Mouse (Mus musculus): ENCODE measurements around the gene Mettl27. TPM values are rescaled to one million over a fixed set of nuclear protein-coding genes. Genes with fewer than 3 reads are reported as not detected.
"Not testable (repeated sequence)": the region's sequence is repeated elsewhere in the genome, so short reads cannot be mapped to it uniquely, and the experiment has no call there.

Mettl27 gene
- polyA plus RNA-seq, 1 experiment, result 15.1 TPM

DNA sequence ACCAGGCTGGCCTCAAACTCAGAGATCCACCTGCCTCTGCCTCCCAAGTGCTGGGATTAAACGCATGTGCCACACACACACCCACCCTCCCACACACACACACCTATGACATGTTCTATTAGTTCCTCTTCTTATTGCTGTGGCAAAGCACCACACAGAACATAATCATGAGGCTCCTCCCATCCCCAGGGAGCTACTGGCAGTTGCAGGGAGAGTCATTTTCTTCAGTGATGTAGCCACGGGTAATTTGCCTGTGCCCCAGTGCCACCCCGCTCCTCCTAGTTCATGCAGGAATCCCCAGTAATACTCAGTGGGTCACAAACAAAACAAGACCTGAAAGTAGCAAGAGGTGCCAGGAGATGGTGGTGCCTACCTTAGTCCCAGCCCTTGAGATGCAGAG is 2.5 kb downstream of the Mettl27 start:
- Histone ChIP-seq H3K4me1 (ENCODE audit: control insufficient read depth, insufficient read depth, low read length) (no peaks in the 10 kb centered on the region), H3K4me3 (ENCODE audit: insufficient read depth, low read length) (no peak overlapping the region), H3K27ac (ENCODE audit: insufficient read depth, low read length) (no peak overlapping the region)
- TF ChIP-seq CTCF (IDR thresholded peaks at IDR 0.05; ENCODE audit: extremely low read depth, insufficient read depth, low read length) (no peak), POLR2A (IDR thresholded peaks at IDR 0.05; ENCODE audit: extremely low read depth, insufficient read depth, low read length) (no peak)

DNA sequence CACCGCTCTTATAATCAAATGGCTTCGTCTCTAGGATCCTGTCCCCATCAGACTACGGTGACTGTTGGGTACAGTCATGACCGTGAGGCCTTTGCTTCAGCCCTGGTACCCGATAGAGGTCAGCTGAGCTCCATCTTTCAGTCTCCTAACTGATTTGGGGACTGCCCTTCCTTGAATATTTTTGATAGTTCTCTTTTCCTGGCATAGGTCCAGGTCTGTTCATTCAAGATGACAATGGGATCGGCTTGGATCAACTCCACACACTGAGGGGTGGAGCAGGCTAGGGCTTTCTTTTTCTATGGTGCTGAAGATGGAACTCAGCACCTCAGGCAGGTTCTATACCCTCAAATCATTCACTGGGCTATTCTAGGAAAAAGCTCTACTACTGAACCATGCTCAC is 3.9 kb downstream of the Mettl27 start:
- no peak overlapping the region for H3K27ac ChIP-seq (ENCODE audit: insufficient read depth, low read length)
- no peaks in the 10 kb centered on the region for H3K4me1 ChIP-seq (ENCODE audit: control insufficient read depth, insufficient read depth, low read length)
- TF ChIP-seq CTCF (IDR thresholded peaks at IDR 0.05; ENCODE audit: extremely low read depth, insufficient read depth, low read length), result no peak
- TF ChIP-seq POLR2A (IDR thresholded peaks at IDR 0.05; ENCODE audit: extremely low read depth, insufficient read depth, low read length), result no peak
- no peak overlapping the region for H3K4me3 ChIP-seq (ENCODE audit: insufficient read depth, low read length)

DNA sequence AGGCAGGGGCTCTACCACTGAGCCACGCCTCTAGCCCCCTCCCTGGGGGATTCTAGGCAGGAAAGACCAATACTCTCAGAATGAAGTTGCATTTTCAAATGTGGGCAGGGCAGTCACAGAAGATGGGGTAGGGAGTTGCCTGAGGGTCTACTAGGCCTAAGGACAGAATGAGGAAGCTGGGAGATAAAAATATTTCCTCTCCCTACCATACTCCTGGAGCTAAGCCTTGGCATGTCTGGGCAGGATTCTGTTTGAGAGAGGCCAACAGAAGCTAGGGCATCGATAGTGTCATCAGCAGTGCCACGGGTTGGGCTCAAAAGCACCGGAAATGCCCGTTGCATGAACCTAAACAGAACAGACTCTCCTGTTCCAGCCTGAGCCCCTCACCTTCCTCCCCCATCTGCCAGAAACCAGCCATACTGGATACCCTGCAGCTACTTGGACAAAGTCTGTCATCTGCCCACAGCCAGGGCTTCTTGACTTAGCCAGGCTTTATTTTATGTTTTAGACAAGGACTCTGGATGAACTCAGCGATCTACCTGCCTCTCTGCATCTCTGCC is 4.5 kb downstream of the Mettl27 start:
- H3K4me3 ChIP-seq (ENCODE audit: insufficient read depth, low read length), result no peak overlapping the region
- TF ChIP-seq CTCF (IDR thresholded peaks at IDR 0.05; ENCODE audit: extremely low read depth, insufficient read depth, low read length) (no peak), POLR2A (IDR thresholded peaks at IDR 0.05; ENCODE audit: extremely low read depth, insufficient read depth, low read length) (no peak)
- no peaks in the 10 kb centered on the region for H3K4me1 ChIP-seq (ENCODE audit: control insufficient read depth, insufficient read depth, low read length)
- no peak overlapping the region for H3K27ac ChIP-seq (ENCODE audit: insufficient read depth, low read length)

DNA sequence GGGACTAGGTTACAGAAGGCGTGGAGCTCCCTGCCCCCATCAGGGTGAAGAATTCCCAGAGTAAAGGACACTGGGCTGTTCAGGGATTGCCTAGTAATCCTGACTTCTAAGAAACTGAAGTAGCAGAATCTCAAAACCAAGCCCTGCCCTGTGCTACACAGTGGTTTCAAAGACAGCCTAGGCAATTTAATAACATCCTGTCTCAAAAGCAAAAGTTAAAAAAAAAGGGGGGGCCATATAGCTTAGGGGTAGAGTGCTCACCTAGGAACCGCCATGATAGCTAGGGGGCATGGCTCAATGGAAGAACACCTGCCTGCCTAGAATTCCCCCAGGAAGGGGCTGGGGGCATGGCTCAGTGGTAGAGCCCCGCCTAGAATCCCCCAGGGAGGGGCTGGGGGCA is 6.9 kb downstream of the Mettl27 start:
- no peak overlapping the region for H3K4me3 ChIP-seq (ENCODE audit: insufficient read depth, low read length)
- no peak overlapping the region for H3K27ac ChIP-seq (ENCODE audit: insufficient read depth, low read length)
- TF ChIP-seq CTCF (IDR thresholded peaks at IDR 0.05; ENCODE audit: extremely low read depth, insufficient read depth, low read length), result no peak
- TF ChIP-seq POLR2A (IDR thresholded peaks at IDR 0.05; ENCODE audit: extremely low read depth, insufficient read depth, low read length), result no peak
- H3K4me1 ChIP-seq (ENCODE audit: control insufficient read depth, insufficient read depth, low read length), result no peaks in the 10 kb centered on the region

DNA sequence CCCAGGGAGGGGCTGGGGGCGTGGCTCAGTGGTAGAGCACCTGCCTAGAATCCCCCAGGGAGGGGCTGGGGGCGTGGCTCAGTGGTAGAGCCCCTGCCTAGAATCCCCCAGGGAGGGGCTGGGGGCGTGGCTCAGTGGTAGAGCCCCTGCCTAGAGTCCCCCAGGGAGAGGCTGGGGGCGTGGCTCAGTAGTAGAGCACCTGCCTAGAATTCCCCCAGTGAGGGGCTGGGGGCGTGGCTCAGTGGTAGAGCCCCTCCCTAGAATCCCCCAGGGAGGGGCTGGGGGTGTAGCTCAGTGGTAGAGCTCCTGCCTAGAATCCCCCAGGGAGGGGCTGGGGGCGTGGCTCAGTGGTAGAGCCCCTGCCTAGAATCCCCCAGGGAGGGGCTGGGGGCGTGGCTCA is 7.4 kb downstream of the Mettl27 start:
- H3K4me3 ChIP-seq (ENCODE audit: insufficient read depth, low read length); H3K27ac ChIP-seq (ENCODE audit: insufficient read depth, low read length); H3K4me1 ChIP-seq (ENCODE audit: control insufficient read depth, insufficient read depth, low read length): not testable (repeated sequence)

DNA sequence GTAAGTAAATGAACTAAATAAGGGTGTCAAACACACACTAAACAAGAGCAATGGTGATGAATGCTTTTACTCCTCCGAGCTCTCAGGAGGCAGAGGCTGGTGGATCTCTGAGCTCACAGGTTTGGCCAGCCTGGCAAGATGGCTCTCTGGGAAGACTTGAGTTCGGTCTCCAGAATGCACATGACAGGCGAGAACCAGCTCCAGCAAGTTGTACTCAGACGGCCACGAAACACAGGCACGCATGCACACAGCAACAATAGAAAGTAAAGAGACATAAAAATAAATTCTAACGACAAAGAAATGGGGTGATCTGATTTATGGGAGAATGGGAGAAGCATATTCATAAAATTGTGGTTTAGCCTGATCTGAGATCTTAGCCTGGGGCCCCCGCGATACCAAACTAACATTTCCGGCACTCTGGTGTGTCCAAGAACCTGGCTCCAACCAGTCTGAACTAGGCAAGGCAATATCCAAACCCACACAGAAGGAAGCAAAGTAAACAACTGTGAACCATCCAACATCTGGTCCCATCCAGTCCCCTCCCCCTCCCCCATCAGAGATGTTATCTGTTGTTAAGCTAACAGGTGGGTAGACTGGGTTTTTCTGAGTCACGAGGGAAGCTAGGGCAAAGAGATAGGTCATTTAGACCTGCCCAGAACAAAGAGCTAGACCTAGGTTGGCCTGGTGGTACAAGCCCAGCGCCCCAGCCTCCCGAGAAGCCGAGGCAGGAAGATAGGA is 9.5 kb downstream of the Mettl27 start:
- TF ChIP-seq POLR2A (IDR thresholded peaks at IDR 0.05; ENCODE audit: extremely low read depth, insufficient read depth, low read length), result no peak
- TF ChIP-seq CTCF (IDR thresholded peaks at IDR 0.05; ENCODE audit: extremely low read depth, insufficient read depth, low read length), result no peak
- Histone ChIP-seq H3K4me1 (ENCODE audit: control insufficient read depth, insufficient read depth, low read length) (no peaks in the 10 kb centered on the region), H3K4me3 (ENCODE audit: insufficient read depth, low read length) (no peak overlapping the region), H3K27ac (ENCODE audit: insufficient read depth, low read length) (no peak overlapping the region)

DNA sequence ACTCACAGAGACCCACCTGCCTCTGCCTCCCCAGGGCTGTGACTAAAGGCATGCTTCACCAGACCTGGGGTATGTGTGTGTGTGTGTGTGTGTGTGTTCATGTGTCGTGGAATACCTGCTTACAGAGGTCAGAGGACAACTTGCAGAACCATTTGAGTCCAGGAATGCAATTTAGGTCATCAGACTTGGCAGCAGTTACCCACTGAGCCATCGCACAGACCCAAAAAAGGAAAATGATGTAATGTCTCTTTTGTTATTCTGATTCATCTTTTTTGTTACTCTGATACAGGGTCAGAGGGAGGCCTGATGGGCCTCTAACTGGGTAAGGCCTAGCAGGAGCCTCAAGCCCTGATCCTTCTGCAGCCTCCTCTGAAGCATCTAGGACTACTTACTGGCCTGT is 10.6 kb downstream of the Mettl27 start:
- TF ChIP-seq POLR2A (IDR thresholded peaks at IDR 0.05; ENCODE audit: extremely low read depth, insufficient read depth, low read length) (no peak), CTCF (IDR thresholded peaks at IDR 0.05; ENCODE audit: extremely low read depth, insufficient read depth, low read length) (no peak)
- Histone ChIP-seq H3K4me1 (ENCODE audit: control insufficient read depth, insufficient read depth, low read length) (no peaks in the 10 kb centered on the region), H3K4me3 (ENCODE audit: insufficient read depth, low read length) (no peak overlapping the region), H3K27ac (ENCODE audit: insufficient read depth, low read length) (no peak overlapping the region)

DNA sequence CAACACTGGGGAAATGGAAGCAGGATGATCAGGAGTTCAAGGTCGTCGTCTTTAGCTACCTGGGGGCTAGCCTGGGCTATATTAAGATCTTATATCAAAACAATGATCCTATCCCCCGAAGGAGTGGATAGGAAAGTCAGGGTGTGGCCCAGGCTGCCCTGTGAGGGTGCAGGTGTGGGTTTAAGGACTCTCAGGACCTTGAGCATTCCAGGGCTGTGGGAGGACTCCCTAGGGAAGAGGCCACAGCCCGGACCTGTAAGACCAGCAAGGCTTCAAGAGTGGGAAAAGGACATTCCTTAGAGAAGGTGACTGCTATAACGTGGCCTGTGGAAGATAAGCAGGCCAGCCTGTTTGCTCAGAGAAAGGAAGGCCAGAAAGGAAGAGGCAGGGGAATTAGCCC is 12.0 kb downstream of the Mettl27 start:
- no peak for TF ChIP-seq POLR2A (IDR thresholded peaks at IDR 0.05; ENCODE audit: extremely low read depth, insufficient read depth, low read length)
- no peak overlapping the region for H3K27ac ChIP-seq (ENCODE audit: insufficient read depth, low read length)
- no peaks in the 10 kb centered on the region for H3K4me1 ChIP-seq (ENCODE audit: control insufficient read depth, insufficient read depth, low read length)
- H3K4me3 ChIP-seq (ENCODE audit: insufficient read depth, low read length), result no peak overlapping the region

DNA sequence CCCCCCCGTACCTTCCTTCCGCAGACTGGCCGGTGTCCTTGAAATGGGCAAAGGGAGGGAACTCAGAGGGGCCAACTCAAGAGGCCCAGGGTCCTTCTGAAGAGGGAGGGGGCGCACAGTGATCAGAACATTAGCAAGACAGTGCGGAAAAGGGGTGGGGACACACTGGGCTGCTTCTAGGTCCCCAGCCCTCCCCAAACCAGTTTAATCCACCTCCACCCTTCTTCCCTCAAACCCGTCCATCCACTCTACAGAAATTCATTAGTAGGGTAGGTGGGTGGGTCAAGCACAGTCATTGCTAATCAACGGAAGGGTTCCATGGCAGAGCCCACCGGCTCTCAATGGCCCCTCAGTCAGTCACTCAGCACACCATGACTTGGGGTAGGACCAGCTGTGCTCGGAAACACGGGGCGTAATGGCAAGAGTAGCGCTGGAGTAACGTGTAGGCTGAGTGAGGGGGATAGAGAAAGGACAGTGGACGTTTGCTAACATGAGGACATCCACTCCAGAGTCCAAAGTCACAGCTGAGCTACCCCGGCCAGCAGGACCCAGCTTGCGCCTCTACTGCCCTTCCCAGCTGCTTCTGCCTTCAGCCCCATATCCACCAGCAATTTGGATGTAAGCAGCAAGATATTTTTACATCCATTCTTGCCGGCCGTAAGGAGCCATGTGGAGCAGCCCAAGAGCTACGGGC is 13.2 kb downstream of the Mettl27 start:
- no peak overlapping the region for H3K27ac ChIP-seq (ENCODE audit: insufficient read depth, low read length)
- H3K4me3 ChIP-seq (ENCODE audit: insufficient read depth, low read length), result no peak overlapping the region
- TF ChIP-seq POLR2A (IDR thresholded peaks at IDR 0.05; ENCODE audit: extremely low read depth, insufficient read depth, low read length) (no peak), CTCF (IDR thresholded peaks at IDR 0.05; ENCODE audit: extremely low read depth, insufficient read depth, low read length) (no peak)

More for the DNA sequence above, 13.2 kb downstream of the Mettl27 start:
- no peaks in the 10 kb centered on the region for H3K4me1 ChIP-seq (ENCODE audit: control insufficient read depth, insufficient read depth, low read length)

All from cortical plate, adult 2 months (tissue).